8 mouse cellular contexts compared by ENCODE assay signal in the genomic region with DNA sequence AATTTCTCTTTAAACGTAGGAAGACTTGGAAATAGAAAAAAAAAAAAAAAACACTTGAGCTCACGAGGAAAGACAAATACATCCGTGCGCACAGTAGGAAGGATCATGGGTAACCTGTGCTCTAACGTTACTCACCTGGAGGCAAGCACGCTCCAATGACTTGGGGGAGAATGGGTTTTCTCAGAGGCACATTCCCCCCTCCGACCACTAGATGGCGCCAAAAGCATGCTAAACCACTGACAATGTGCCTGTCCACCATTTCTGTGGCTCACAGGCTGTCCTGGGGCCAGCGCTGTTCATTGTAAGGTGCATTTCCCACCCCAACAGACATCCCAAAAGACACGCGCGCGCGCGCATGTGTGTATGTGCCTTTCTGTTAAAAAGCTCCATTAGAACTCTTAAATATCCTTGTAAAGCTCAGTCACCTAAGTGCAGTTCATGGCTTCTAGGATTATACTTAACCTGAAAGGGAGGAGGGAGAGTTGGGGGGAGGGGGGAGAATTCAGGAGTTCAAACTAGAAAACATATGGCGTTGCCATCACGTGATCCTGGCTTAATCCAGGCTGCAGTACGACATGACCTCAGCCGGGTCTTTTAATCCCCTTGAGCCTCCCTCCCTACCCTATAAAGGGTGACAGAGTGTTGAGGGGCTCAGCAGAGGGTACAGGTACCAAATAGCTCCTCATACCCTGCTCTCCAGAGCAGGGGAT.
A peak's percentile ranks its signal among the peaks of the same experiment; 100 is the strongest.
DNase-seq lines count a peak whose midpoint lies in the region; ATAC-seq and TF ChIP-seq lines count a peak whose summit lies in the region.

No protein-coding gene starts in this region.

- DNase-seq in MEL (ENCODE audit: low read depth, low spot score) = peak; percentile 71
- peak; percentile 91 to 96 for DNase-seq in cerebellum, adult 2 months
- DNase-seq in forelimb bud, embryonic 11.5 days (ENCODE audit: low read depth, low spot score) = peak; percentile 89
- DNase-seq in hindbrain, embryonic 10.5 days (ENCODE audit: low spot score) = peak; percentile 86
- DNase-seq in layer of hippocampus, adult 9-10 months (ENCODE audit: low spot score) = peak; percentile 71
- peak; percentile 78 for DNase-seq in lung, postnatal 0 days (ENCODE audit: low spot score)
- peak; percentile 81 for DNase-seq in ovary, postnatal 36 days (ENCODE audit: low spot score)
- DNase-seq in thymus, postnatal 25 days = peak; percentile 77

- no peak overlapping the region for H3K4me2 ChIP-seq in lung, postnatal 0 days (replicated peaks; ENCODE audit: low read depth, low read length)

- WGBS in cerebellum, adult 2 months = 2% methylated on average over 19 of the region's 19 CpGs
- WGBS in hindbrain, embryonic 10.5 days = 6% methylated on average over 19 of the region's 19 CpGs
- 5% methylated on average over 19 of the region's 19 CpGs for WGBS in lung, postnatal 0 days

- TF ChIP-seq EP300 in MEL (IDR thresholded peaks at IDR 0.05; ENCODE audit: low read depth in 1 of 2, low read length in 2 of 2) = no peak
- no peak for TF ChIP-seq EP300 in lung, postnatal 0 days (IDR thresholded peaks at IDR 0.05)

- no peak overlapping the region for H3K27ac ChIP-seq in MEL (ENCODE audit: control insufficient read depth, low read depth, low read length)
- peak overlapping the region; percentile 49 for H3K27ac ChIP-seq in cerebellum, adult 2 months (ENCODE audit: insufficient read depth, low read length)
- H3K27ac ChIP-seq in hindbrain, embryonic 10.5 days = peak overlapping the region; percentile 82
- H3K27ac ChIP-seq in lung, postnatal 0 days (ENCODE audit: low read length) = no peak overlapping the region

- TF ChIP-seq POLR2A in MEL (IDR thresholded peaks at IDR 0.05; ENCODE audit: control insufficient read depth in 1 of 2, insufficient read depth in 1 of 2, low read depth in 1 of 2, low read length in 2 of 2, poor library complexity in 1 of 2) = no peak
- no peak for TF ChIP-seq POLR2A in cerebellum, adult 2 months (IDR thresholded peaks at IDR 0.05; ENCODE audit: borderline replicate concordance, insufficient read depth, low read length)

- H3K36me3 ChIP-seq in MEL (ENCODE audit: control insufficient read depth in 1 of 2, insufficient read depth in 2 of 2, low read length in 2 of 2) = no peaks in the 10 kb centered on the region
- H3K36me3 ChIP-seq in hindbrain, embryonic 10.5 days = no peaks in the 10 kb centered on the region
- H3K36me3 ChIP-seq in lung, postnatal 0 days (ENCODE audit: insufficient read depth, low read length) = no peaks in the 10 kb centered on the region

- H3K4me3 ChIP-seq in MEL (ENCODE audit: control insufficient read depth in 1 of 2, insufficient read depth in 1 of 2, low read depth in 2 of 2, low read length in 2 of 2) = no peak overlapping the region
- peak overlapping the region; percentile 12 for H3K4me3 ChIP-seq in cerebellum, adult 2 months (replicated peaks; ENCODE audit: insufficient read depth, low read depth, low read length)
- peak overlapping the region; percentile 32; the same call in 1 of the 2 replicates for H3K4me3 ChIP-seq in hindbrain, embryonic 10.5 days
- H3K4me3 ChIP-seq in lung, postnatal 0 days (ENCODE audit: low read depth, low read length) = no peak overlapping the region

- no peak overlapping the region for H3K9ac ChIP-seq in MEL (ENCODE audit: control insufficient read depth, low read depth, low read length, poor library complexity, severe bottlenecking)
- H3K9ac ChIP-seq in lung, postnatal 0 days (replicated peaks; ENCODE audit: low read depth) = no peak overlapping the region

- H3K27me3 ChIP-seq in MEL (ENCODE audit: control insufficient read depth in 1 of 2, insufficient read depth in 2 of 2, low read length in 2 of 2) = no peaks in the 10 kb centered on the region
- no peaks in the 10 kb centered on the region for H3K27me3 ChIP-seq in cerebellum, adult 2 months (ENCODE audit: control insufficient read depth, insufficient read depth, low read length)
- H3K27me3 ChIP-seq in hindbrain, embryonic 10.5 days (ENCODE audit: insufficient read depth, poor library complexity, severe bottlenecking) = 0 out of 2 replicates have a peak, but pooled peaks cover 9% of the 10 kb centered on the region
- no peaks in the 10 kb centered on the region for H3K27me3 ChIP-seq in lung, postnatal 0 days (replicated peaks; ENCODE audit: insufficient read depth, low read length)

- no peaks in the 10 kb centered on the region for H3K9me3 ChIP-seq in MEL (replicated peaks; ENCODE audit: insufficient read depth, low read length)
- no peaks in the 10 kb centered on the region for H3K9me3 ChIP-seq in hindbrain, embryonic 10.5 days
- no peaks in the 10 kb centered on the region for H3K9me3 ChIP-seq in lung, postnatal 0 days (ENCODE audit: low read length)

- no peaks in the 10 kb centered on the region; a peak in 2 of 4 replicates for H3K4me1 ChIP-seq in MEL (ENCODE audit: control insufficient read depth in 1 of 2, insufficient read depth in 2 of 2, low read length in 2 of 2)
- H3K4me1 ChIP-seq in cerebellum, adult 2 months (ENCODE audit: control insufficient read depth, insufficient read depth, low read length) = peaks cover 27% of the 10 kb centered on the region
- H3K4me1 ChIP-seq in hindbrain, embryonic 10.5 days (replicated peaks) = peaks cover 34% of the 10 kb centered on the region
- no peaks in the 10 kb centered on the region for H3K4me1 ChIP-seq in lung, postnatal 0 days (ENCODE audit: insufficient read depth, low read depth, low read length)

- TF ChIP-seq CTCF in MEL (IDR thresholded peaks at IDR 0.05 in 2 of 3, conservative IDR thresholded peaks at IDR 0.05 in 1 of 3; ENCODE audit: control insufficient read depth in 1 of 3, insufficient read depth in 1 of 3, low read depth in 2 of 3, low read length in 3 of 3, poor library complexity in 1 of 3, severe bottlenecking in 1 of 3) = peak; percentile 93 to 96 (median 94)
- peak; percentile 99 for TF ChIP-seq CTCF in cerebellum, adult 2 months (IDR thresholded peaks at IDR 0.05; ENCODE audit: borderline replicate concordance, insufficient read depth, low read depth, low read length)
- TF ChIP-seq CTCF in lung, postnatal 0 days (IDR thresholded peaks at IDR 0.05) = peak; percentile 98

- peak; percentile 93 for TF ChIP-seq RAD21 in MEL (IDR thresholded peaks at IDR 0.05; ENCODE audit: low read depth, low read length)

- H3K79me2 ChIP-seq in MEL (ENCODE audit: control insufficient read depth, insufficient read depth, low read length, poor library complexity) = no peaks in the 10 kb centered on the region

- ATAC-seq in lung, postnatal 0 days = peak; percentile 74

TF ChIP-seq in MEL, 35 proteins besides CTCF, POLR2A, EP300 and RAD21:
- no peak for TF ChIP-seq E2F4 (IDR thresholded peaks at IDR 0.05; ENCODE audit: borderline replicate concordance, low read depth, low read length)
- peak; percentile 44; the same call in 1 of the 2 replicates for TF ChIP-seq MAX (IDR thresholded peaks at IDR 0.05; ENCODE audit: low read length)
- TF ChIP-seq MAZ (IDR thresholded peaks at IDR 0.05; ENCODE audit: low read depth, low read length) = no peak
- TF ChIP-seq ELF1 (IDR thresholded peaks at IDR 0.05; ENCODE audit: low read depth, low read length) = no peak
- TF ChIP-seq MEF2A (IDR thresholded peaks at IDR 0.05; ENCODE audit: extremely low read depth, insufficient replicate concordance, low read depth, low read length, poor library complexity, severe bottlenecking) = no peak
- TF ChIP-seq NRF1 (IDR thresholded peaks at IDR 0.05; ENCODE audit: insufficient read depth, low read depth, low read length, poor library complexity, severe bottlenecking) = no peak
- no peak for TF ChIP-seq UBTF (IDR thresholded peaks at IDR 0.05; ENCODE audit: borderline replicate concordance, insufficient read depth, low read depth, low read length)
- no peak for TF ChIP-seq POLR2AphosphoS5 (IDR thresholded peaks at IDR 0.05; ENCODE audit: borderline replicate concordance, low read depth, low read length)
- no peak for TF ChIP-seq TBP (IDR thresholded peaks at IDR 0.05; ENCODE audit: low read depth, low read length)
- no peak for TF ChIP-seq JUND (IDR thresholded peaks at IDR 0.05; ENCODE audit: low read depth, low read length)
- TF ChIP-seq USF1 (IDR thresholded peaks at IDR 0.05; ENCODE audit: low read depth, low read length) = 0 out of 2 replicates have a peak, but pooled peaks have one; percentile 22
- TF ChIP-seq TAL1 (IDR thresholded peaks at IDR 0.05; ENCODE audit: low read length) = no peak
- TF ChIP-seq GABPA (IDR thresholded peaks at IDR 0.05; ENCODE audit: low read depth, low read length) = no peak
- peak; percentile 86 for TF ChIP-seq SMC3 (IDR thresholded peaks at IDR 0.05; ENCODE audit: low read depth, low read length)
- no peak for TF ChIP-seq SIN3A (IDR thresholded peaks at IDR 0.05; ENCODE audit: low read length)
- peak; percentile 84 for TF ChIP-seq ZC3H11A (IDR thresholded peaks at IDR 0.05; ENCODE audit: low read depth, low read length)
- peak; percentile 47; the same call in 1 of the 2 replicates for TF ChIP-seq MYC (IDR thresholded peaks at IDR 0.05; ENCODE audit: low read depth, low read length)
- no peak for TF ChIP-seq MAFK (IDR thresholded peaks at IDR 0.05; ENCODE audit: borderline replicate concordance, low read depth, low read length)

Comparison
In these comparisons a context has a peak if more than half of its experiments do, and no peak if none do; other contexts are left out.
1. H3K27ac ChIP-seq: peak in cerebellum, adult 2 months (single experiment) and hindbrain, embryonic 10.5 days (single experiment); none in MEL (single experiment) and lung, postnatal 0 days (single experiment).
2. H3K4me3 ChIP-seq: peak in cerebellum, adult 2 months (single experiment) and hindbrain, embryonic 10.5 days (single experiment); none in MEL (0 of 2) and lung, postnatal 0 days (single experiment).
3. Peak in every context shown above with its lines, with median percentiles within 50 percentile points of each other: DNase-seq and CTCF ChIP-seq.